Mouse (Mus musculus) intestine, embryonic 16.5 days (tissue): ENCODE measurements around the gene Maco1. TPM values are rescaled to one million over a fixed set of nuclear protein-coding genes. Genes with fewer than 3 reads are reported as not detected.
"Not testable (repeated sequence)": the region's sequence is repeated elsewhere in the genome, so short reads cannot be mapped to it uniquely, and the experiment has no call there.

Experiments used
- ATAC-seq: fragments of 200-750 bp; cut with Nextera tagmentation; 2 replicates; pipeline ENCODE4 v1.8.0; 2017; ENCODE audit warnings: moderate TSS enrichment, moderate library complexity
- H3K27ac ChIP-seq: fragments of 300-500 bp; sonication (generic); 2 replicates; pipeline ENCODE4 v1.5.1; 2014; ENCODE audit warnings: mild to moderate bottlenecking, low read length
- H3K27me3 ChIP-seq: fragments of 300-500 bp; sonication (generic); replicated peaks from 2 replicates; pipeline ENCODE4 v1.6.1; 2014; ENCODE audit warnings: low read length, control low read depth, mixed read lengths; ENCODE audit not compliant: control insufficient read depth, insufficient read depth
- H3K36me3 ChIP-seq: fragments of 300-500 bp; sonication (generic); 2 replicates; pipeline ENCODE4 v1.6.1; 2014; ENCODE audit warnings: low read length, control low read depth; ENCODE audit not compliant: control insufficient read depth, insufficient read depth
- H3K4me1 ChIP-seq: fragments of 300-500 bp; sonication (generic); 2 replicates; pipeline ENCODE4 v1.6.1; 2014; ENCODE audit warnings: low read length, control low read depth, mixed read lengths; ENCODE audit not compliant: control insufficient read depth, insufficient read depth
- H3K4me2 ChIP-seq: fragments of 300-500 bp; sonication (generic); 2 replicates; pipeline ENCODE4 v1.6.1; 2014; ENCODE audit warnings: low read depth, low read length, control low read depth
- H3K4me3 ChIP-seq: fragments of 300-500 bp; sonication (generic); 2 replicates; pipeline ENCODE4 v1.5.1; 2014; ENCODE audit warnings: mild to moderate bottlenecking, low read length
- H3K9ac ChIP-seq: fragments of 300-500 bp; sonication (generic); 2 replicates; pipeline ENCODE4 v1.6.1; 2014; ENCODE audit warnings: low read depth, low read length
- H3K9me3 ChIP-seq: fragments of 300-500 bp; sonication (generic); 2 replicates; pipeline ENCODE4 v1.6.1; 2016; ENCODE audit warnings: low read length, control low read depth; ENCODE audit not compliant: control insufficient read depth
- WGBS: fragments of 180-500 bp; shearing (Covaris S2); extraction: QIAGEN DNeasy Blood & Tissue Kit; methylation state at CpG from one replicate; pipeline ENCODE4 v1.1.7; 2014; 5-methylcytosine and 5-hydroxymethylcytosine counted together
- polyA plus RNA-seq: library from polyadenylated mRNA; unstranded; fragments of >200 nt; fragmentation: Nextera tagmentation; extraction: Ambion mirVana; gene quantifications from 2 replicates; pipeline ENCODE4 v1.2.1, GENCODE M21; 2015

Gene Maco1
- polyA plus RNA-seq, 1 experiment from 2014 or later = 25.7 TPM

- ATAC-seq = peak; percentile 96
- 1% methylated on average over 91 of the region's 91 CpGs for WGBS
- H3K27ac ChIP-seq = peak overlapping the region; percentile 88
- peak overlapping the region; percentile 70 for H3K9ac ChIP-seq
- no peaks in the 10 kb centered on the region for H3K27me3 ChIP-seq
- H3K4me3 ChIP-seq = peak overlapping the region; percentile 93
- H3K36me3 ChIP-seq = no peaks in the 10 kb centered on the region
- peaks cover 13% of the 10 kb centered on the region for H3K4me1 ChIP-seq
- peak overlapping the region; percentile 75 for H3K4me2 ChIP-seq
- H3K9me3 ChIP-seq = no peaks in the 10 kb centered on the region
These were observed 716 bp upstream of the Maco1 start for GRCm38 (mm10) chr4:134853637-134854485.

- H3K36me3 ChIP-seq = no peaks in the 10 kb centered on the region
- peak overlapping the region; percentile 85 for H3K9ac ChIP-seq
- H3K27ac ChIP-seq = peak overlapping the region; percentile 50
- H3K4me2 ChIP-seq = peak overlapping the region; percentile 86
- H3K9me3 ChIP-seq = no peaks in the 10 kb centered on the region
- 0% methylated on average over 76 of the region's 106 CpGs for WGBS
- no peaks in the 10 kb centered on the region for H3K27me3 ChIP-seq
- peak; percentile 45 for ATAC-seq
- peak overlapping the region; percentile 93 for H3K4me3 ChIP-seq
- peaks cover 13% of the 10 kb centered on the region for H3K4me1 ChIP-seq
These were observed 498 bp downstream of the Maco1 start for GRCm38 (mm10) chr4:134852438-134853255.

DNA sequence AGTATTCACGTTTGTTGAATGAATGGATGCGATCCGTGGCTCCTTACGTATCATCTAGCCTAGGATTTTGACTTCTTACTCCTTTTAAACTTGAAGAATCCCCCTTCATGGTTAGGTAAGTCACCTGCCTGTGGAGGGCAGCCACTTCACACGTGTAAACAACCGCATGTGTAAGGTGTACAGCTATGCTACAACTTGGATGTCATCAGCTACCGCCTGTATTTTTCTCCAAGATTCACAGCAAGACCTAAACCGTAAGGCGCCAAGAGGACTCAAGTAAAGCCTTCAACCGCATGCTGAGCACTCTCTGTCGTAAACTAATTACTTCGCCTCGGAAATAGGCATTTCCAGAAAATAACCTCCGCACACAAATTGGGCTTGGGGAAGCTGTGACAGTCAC lies 1.3 kb downstream of the Maco1 start:
- Histone ChIP-seq H3K4me3 (peak overlapping the region; percentile 93), H3K4me1 (peaks cover 13% of the 10 kb centered on the region), H3K36me3 (no peaks in the 10 kb centered on the region), H3K27me3 (no peaks in the 10 kb centered on the region), H3K9ac (peak overlapping the region; percentile 85), H3K9me3 (no peaks in the 10 kb centered on the region), H3K27ac (no peak overlapping the region), H3K4me2 (peak overlapping the region; percentile 86)
- 11% methylated on average over 14 of the region's 14 CpGs for WGBS
- ATAC-seq = no peak

DNA sequence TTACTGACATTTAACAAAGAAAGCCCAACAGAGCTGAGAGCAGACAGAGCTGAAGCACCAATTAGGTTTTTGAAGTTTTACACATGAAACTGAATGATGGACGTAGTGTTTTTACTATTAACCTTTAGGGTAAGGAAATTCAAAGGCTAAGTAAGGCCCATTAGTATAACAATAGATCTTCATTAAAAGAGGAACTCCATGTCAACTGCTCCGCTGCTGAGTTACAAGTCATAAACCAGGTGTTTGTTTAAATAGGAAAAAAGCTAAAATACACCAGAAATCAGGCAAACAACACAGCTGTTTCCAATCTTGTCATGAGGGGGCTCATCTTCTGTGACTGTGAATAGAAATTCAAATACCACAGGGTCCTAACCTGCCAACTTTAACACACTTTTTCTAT lies 1.9 kb downstream of the Maco1 start:
- WGBS = 69% methylated on average over 2 of the region's 2 CpGs
- Histone ChIP-seq H3K4me3 (peak overlapping the region; percentile 93; the same call in 1 of the 2 replicates), H3K27me3 (no peaks in the 10 kb centered on the region), H3K4me2 (peak overlapping the region; percentile 86; the same call in 1 of the 2 replicates), H3K4me1 (peaks cover 13% of the 10 kb centered on the region), H3K27ac (no peak overlapping the region), H3K9ac (no peak overlapping the region), H3K36me3 (no peaks in the 10 kb centered on the region), H3K9me3 (no peaks in the 10 kb centered on the region)
- no peak for ATAC-seq

DNA sequence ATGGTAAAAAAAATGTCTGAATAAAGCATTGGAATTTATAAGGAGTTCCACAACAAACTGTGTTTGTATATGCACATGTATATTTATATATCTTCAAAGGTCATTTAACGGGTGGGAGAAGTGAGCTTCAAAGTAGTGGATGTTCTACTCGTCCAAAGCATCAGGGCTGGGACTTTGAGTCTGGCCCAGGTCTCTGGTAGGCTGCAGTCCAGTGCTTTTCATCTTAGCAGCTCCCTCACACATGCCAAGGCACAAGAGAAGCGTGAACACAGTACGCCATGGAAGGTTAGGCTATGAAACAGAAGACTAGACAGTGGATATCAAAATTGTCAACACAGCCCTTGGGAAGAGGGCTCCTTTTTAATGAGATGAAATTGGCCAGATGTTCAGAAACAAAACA lies 2.6 kb downstream of the Maco1 start:
- 65% methylated on average over 4 of the region's 4 CpGs for WGBS
- no peak overlapping the region for H3K4me3 ChIP-seq
- no peak overlapping the region for H3K9ac ChIP-seq
- peaks cover 13% of the 10 kb centered on the region for H3K4me1 ChIP-seq
- H3K36me3 ChIP-seq = no peaks in the 10 kb centered on the region
- ATAC-seq = no peak
- no peaks in the 10 kb centered on the region for H3K9me3 ChIP-seq
- no peaks in the 10 kb centered on the region for H3K27me3 ChIP-seq
- H3K4me2 ChIP-seq = no peak overlapping the region
- no peak overlapping the region for H3K27ac ChIP-seq

DNA sequence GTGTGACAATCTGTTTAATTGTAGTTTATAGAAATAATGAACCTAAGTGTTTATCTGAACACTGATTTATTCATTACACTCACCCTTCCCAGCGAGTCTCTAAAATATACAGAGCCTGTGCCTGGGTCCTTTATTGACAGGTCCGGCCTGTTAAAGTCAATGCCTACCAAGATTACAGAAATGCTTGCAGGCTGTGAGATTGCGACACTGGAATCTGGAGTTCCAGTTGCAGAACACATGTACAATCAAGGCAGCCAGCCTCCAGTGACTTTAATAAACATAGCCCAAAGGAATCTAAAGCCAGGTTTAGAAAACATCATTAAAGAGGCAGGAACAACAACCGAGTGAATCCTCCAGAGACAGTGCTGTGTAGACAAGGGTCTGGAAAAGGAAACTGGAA lies 5.6 kb downstream of the Maco1 start:
- no peak overlapping the region for H3K4me3 ChIP-seq
- no peaks in the 10 kb centered on the region for H3K9me3 ChIP-seq
- H3K4me2 ChIP-seq = no peak overlapping the region
- peaks cover 11% of the 10 kb centered on the region for H3K4me1 ChIP-seq
- no peaks in the 10 kb centered on the region for H3K27me3 ChIP-seq
- no peaks in the 10 kb centered on the region for H3K36me3 ChIP-seq
- no peak overlapping the region for H3K9ac ChIP-seq
- no peak overlapping the region for H3K27ac ChIP-seq
- no peak for ATAC-seq
- 66% methylated on average over 4 of the region's 4 CpGs for WGBS

- 76% methylated on average over 4 of the region's 4 CpGs for WGBS
- no peaks in the 10 kb centered on the region for H3K27me3 ChIP-seq
- H3K4me3 ChIP-seq = no peak overlapping the region
- no peak overlapping the region for H3K9ac ChIP-seq
- no peaks in the 10 kb centered on the region for H3K36me3 ChIP-seq
- H3K4me1 ChIP-seq = no peaks in the 10 kb centered on the region; the same call in 1 of the 2 replicates
- ATAC-seq = no peak
- H3K9me3 ChIP-seq = no peaks in the 10 kb centered on the region
- H3K4me2 ChIP-seq = no peak overlapping the region
- no peak overlapping the region for H3K27ac ChIP-seq
These were observed 9.6 kb downstream of the Maco1 start for GRCm38 (mm10) chr4:134843566-134843965.

DNA sequence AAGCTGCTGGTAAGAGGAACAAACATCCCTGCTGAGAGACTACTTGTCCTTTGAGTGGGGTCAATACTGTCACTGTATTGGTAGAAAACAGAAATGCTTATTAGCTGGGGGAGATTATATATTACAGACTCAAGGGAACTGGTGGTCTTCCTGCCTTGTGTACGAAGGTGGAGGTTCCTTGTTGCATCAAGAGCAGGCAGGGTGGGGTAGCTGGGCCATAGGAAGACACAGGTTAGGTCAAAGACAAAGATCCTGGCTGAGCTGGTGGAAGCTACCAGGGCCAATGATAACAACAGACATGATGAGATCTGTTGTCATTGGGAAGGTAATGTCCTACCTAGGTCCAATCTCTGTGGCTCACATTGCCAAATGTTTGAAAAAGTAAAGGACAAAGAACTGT lies 12.9 kb downstream of the Maco1 start:
- Histone ChIP-seq H3K27me3 (no peaks in the 10 kb centered on the region), H3K4me1 (no peaks in the 10 kb centered on the region; the same call in 1 of the 2 replicates), H3K4me2 (no peak overlapping the region), H3K9ac (no peak overlapping the region), H3K27ac (no peak overlapping the region), H3K9me3 (no peaks in the 10 kb centered on the region), H3K36me3 (no peaks in the 10 kb centered on the region), H3K4me3 (no peak overlapping the region)
- no peak for ATAC-seq
- WGBS = 77% methylated on average over 1 of the region's 1 CpGs

DNA sequence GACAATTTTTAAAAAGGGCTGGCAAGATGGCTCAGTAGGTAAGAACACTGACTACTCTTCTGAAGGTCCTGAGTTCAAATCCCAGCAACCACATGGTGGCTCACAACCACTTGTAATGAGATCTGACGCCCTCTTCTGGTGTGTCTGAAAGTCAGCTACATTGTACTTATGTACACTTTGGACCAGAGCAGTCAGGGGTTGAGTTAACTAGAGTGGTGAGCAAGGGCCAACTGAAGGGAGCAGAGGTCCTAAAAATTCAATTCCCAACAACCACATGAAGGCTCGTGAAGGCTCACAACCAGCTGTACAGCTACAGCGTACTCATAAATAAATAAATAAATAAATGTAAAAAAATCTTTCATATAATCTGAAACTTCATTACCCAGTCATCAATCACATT lies 14.4 kb downstream of the Maco1 start:
- H3K4me3 ChIP-seq, H3K36me3 ChIP-seq, ATAC-seq, H3K9me3 ChIP-seq, H3K27me3 ChIP-seq, H3K9ac ChIP-seq, H3K27ac ChIP-seq, H3K4me2 ChIP-seq, H3K4me1 ChIP-seq: not testable (repeated sequence)
- 85% methylated on average over 3 of the region's 3 CpGs for WGBS
